Mouse (Mus musculus) layer of hippocampus, adult 11-12 months (tissue): Measurements from ENCODE around the gene Chchd1.
A peak's percentile ranks its signal among the peaks of the same experiment; 100 is the strongest.
"Not testable (repeated sequence)": the region's sequence is repeated elsewhere in the genome, so short reads cannot be mapped to it uniquely, and the experiment has no call there.

Experiments used
- DNase-seq: peaks from one replicate; pipeline ENCODE4 v3.0.0; 2022; ENCODE audit warnings: low spot score

The Chchd1 gene

DNA sequence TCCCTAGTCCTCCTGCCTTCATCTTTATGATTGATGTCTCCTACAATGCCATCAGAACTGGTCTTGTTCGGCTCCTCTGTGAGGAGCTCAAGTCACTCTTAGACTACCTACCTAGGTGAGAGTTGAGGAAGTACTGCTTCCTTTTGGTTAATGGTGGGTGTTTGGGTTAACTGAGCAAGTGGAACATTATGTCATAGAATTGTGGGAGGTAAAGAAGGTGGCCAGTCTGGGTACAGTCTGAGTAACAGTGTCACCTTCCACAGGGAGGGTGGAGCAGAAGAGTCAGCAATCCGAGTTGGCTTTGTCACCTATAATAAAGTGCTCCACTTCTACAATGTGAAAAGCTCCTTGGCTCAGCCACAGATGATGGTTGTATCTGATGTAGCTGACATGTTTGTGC lies 13.8 kb upstream of the Chchd1 start:
- DNase-seq, result no peak

DNA sequence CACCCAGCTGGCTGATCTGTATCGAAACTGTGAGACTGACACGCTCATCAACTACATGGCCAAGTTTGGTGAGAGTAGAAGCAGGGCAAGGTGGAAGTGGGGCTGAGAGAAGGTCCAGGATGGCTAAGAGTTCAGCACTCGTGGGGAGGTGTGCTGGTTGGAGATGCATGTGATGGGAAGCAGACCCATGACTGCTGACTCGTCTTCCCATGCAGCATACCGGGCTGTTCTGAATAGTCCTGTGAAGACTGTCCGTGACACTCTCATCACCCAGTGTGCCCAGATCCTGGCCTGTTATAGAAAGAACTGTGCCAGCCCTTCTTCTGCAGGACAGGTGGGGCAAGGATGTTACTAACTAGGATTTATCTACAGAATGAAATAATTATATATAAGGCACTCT lies 11.0 kb upstream of the Chchd1 start:
- DNase-seq, result no peak

GRCm38 (mm10) chr14:20693589-20694101 lies 9.2 kb upstream of the Chchd1 start:
- no peak for DNase-seq

GRCm38 (mm10) chr14:20694185-20694883 lies 8.5 kb upstream of the Chchd1 start:
- no peak for DNase-seq

DNA sequence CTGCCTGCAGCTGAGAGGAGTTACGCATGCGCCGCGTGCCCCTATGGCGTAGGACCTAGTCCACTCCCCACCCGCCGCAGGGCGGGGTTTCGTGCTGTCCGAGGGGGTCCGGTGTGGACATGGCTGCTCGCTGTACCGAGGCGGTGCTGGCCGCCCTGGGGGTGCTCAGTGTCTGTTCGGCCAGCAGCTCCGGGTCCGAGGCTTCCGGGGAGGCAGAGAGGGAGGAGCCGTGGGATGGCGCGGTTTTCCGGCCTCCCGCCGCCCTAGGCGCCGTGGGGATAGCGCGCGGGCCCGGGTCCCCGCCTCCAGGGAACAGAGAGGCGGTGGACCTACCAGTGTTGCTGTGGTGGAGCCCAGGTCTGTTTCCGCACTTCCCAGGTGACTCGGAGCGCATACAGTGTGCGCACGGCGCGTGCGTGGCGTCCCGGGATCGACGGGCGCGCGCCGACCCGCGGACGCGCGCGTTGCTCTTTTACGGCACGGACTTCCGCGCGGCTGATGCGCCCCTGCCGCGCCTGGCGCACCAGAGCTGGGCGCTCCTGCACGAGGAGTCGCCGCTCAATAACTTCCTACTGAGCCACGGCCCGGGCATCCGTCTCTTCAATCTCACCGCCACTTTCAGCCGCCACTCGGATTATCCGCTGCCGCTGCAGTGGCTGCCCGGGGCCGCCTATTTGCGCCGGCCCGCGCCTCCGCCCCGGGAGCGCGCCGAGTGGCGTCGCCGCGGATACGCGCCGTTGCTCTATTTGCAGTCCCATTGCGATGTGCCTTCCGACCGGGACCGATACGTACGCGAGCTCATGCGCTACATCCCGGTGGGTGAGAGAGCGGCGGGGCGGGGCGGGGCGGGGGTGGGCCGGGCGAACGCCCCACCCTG lies 7.7 kb upstream of the Chchd1 start, which contains the start of gene Fut11:
Gene Fut11, plus strand, starts transcription at position 85 of the 877 bp plus-strand sequence.
- DNase-seq, result peak; percentile 88

DNA sequence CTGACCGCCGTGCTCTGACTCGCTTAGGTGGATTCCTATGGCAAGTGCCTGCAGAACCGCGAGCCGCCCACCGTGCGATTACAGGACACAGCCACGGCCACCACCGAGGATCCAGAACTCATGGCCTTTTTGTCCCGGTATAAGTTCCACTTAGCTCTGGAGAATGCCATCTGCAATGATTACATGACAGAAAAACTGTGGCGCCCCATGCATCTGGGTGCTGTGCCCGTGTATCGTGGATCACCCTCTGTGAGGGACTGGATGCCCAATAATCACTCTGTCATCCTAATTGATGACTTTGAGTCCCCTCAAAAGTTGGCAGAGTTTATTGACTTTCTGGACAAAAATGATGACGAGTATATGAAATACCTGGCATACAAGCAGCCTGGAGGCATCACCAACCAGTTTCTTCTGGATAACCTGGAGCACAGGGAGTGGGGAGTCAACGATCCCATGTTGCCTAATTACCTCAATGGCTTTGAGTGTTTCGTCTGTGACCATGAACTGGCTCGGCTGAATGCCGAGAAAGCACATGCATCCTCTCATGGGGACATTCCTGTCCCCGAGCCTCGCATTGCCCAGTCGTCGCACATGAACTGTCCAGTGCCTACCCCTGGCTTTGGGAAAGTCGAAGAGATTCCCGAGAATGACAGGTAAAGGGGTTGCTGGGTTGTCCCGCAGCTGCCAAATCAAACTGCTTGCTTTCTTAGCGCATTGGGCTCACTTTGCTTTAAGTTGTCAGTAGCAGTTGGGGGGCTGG lies 6.9 kb upstream of the Chchd1 start:
- DNase-seq, result no peak

- DNase-seq, result peak; percentile 70
Measured at GRCm38 (mm10) chr14:20696986-20697385, 5.8 kb upstream of the Chchd1 start.

- no peak for DNase-seq
Measured at GRCm38 (mm10) chr14:20698515-20698914, 4.3 kb upstream of the Chchd1 start.

DNA sequence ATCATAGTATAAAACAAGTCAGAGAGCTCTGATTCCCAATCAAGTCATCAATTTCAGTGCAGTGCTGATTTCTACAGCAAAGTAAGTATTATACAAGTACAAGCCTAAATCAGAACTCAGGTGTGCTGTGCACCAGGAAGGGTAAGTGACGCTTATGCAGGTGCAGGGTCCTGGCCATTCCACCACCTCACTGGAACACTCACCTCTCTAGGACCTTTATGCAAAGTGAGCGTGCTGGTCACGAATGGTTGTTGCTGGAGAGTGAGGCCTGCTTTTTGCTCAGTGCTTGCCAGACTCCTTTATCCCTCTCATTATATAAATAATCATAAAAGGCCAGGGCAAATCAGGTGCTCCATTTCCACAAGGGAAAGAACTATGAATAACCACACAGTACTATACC lies 2.4 kb upstream of the Chchd1 start:
- no peak for DNase-seq

GRCm38 (mm10) chr14:20701554-20701953 lies 1.3 kb upstream of the Chchd1 start:
- DNase-seq, result no peak

GRCm38 (mm10) chr14:20702096-20702740 lies 588 bp upstream of the Chchd1 start:
- DNase-seq, result no peak

DNA sequence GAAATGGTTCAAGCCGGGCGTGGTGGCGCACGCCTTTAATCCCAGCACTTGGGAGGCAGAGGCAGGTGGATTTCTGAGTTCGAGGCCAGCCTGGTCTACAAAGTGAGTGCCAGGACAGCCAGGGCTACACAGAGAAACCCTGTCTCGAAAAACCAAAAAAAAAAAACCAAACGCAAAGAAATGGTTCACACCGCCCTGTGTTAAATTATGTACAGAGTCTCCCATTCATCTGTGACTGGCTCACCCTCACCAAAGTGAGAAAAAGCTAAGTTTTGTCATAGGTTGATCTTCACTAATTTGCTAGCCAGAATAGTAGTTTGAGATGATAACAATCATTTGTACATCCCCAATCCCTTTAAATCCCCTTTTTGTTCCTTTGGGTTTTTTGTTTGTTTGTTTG lies 655 bp downstream of the Chchd1 start:
- DNase-seq, result not testable (repeated sequence)

GRCm38 (mm10) chr14:20707201-20708190 lies 4.7 kb downstream of the Chchd1 start, which contains the start of gene Zswim8:
TSS of gene Zswim8 (plus strand) at chr14:20707552.
- peak; percentile 90 for DNase-seq

DNA sequence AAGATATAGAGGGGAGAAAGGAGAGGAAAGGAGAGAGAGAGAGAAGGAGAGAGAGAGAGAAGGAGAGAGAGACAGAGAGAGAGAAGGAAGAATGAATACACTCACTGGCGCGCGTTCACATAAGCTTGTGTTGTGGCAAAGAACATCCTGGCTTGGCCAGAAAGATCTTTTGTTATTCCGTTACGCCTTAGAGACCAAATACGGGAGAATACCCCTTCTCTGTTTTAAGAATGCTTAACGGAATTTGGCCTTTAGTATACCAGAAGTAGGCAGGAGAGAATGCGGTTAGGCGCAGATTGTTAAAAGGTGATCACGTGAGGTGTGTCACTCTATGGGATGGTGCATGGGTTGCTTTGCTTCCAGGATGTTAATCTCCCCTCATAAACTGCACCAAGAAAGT lies 5.4 kb downstream of the Chchd1 start:
- DNase-seq, result no peak

DNA sequence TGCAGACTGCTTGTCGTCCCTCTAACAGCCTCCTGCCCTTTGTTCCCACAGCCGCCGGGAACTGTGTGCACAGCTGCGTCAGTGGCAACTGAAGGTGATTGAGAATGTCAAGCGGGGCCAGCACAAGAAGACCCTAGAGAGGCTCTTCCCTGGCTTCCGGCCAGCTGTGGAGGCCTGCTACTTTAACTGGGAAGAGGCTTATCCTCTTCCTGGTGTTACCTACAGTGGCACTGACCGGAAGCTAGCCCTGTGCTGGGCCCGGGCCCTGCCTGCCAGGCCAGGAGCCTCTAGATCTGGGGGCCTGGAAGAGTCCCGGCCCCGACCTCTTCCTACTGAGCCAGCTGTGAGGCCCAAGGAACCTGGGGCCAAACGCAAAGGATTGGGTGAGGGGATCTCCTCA lies 11.0 kb downstream of the Chchd1 start:
- no peak for DNase-seq

DNA sequence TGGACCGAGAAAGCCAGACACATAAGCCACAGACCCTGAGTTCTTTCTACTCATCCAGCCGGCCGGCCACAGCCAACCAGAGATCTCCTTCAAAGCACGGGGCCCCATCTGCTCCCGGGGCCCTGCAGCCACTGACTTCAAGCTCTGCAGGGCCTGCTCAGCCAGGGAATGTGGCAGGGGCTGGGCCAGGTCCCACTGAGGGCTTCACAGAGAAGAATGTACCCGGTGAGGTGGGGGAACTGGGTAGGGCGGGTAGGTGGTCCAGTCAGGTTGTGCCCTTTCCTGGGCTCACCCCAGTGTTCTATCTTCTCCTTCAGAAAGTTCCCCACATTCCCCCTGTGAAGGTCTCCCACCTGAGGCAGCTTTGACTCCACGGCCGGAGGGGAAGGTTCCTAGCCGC lies 15.6 kb downstream of the Chchd1 start:
- no peak for DNase-seq

- no peak for DNase-seq
Measured at GRCm38 (mm10) chr14:20719767-20720166, 17.0 kb downstream of the Chchd1 start.

DNA sequence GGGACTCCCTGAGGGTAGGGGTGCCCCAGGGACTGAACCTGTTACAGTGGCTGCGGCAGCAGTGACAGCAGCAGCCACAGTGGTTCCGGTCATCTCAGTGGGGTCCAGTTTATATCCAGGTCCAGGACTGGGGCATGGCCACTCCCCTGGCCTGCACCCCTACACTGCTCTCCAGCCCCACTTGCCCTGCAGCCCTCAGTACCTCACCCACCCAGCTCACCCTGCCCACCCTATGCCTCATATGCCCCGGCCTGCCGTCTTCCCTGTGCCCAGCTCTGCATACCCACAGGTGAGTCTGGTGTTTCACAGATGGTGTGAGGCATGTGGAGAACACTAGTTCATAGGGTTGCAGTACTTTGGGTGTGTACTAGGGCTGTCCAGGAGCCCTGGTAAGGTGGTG lies 18.6 kb downstream of the Chchd1 start:
- DNase-seq, result no peak

GRCm38 (mm10) chr14:20723006-20723405 lies 20.2 kb downstream of the Chchd1 start:
- no peak for DNase-seq

DNA sequence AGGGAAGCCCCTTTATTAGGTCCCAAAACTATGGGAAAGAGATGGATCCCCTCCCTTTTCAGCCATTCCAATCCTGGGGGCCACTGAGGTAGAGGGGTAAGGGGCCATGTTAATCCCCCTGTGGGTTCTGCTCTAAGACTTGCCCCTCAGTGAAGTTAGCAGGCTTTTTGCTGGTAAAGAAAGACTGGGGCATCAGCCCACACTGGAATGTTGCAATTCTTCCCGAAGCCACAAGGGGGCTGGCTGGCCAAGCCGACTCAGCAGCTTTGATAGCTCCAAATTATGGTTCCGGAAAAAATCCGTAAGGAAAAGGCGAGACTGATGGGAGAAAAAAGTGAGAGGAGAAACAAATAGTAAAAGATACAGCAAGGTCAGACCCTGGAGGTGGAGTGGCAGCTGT lies 21.2 kb downstream of the Chchd1 start:
- DNase-seq, result peak; percentile 63
